Mouse (Mus musculus) liver, embryonic 14.5 days (tissue): ENCODE data around the gene Gabrp.

Source experiments
- CTCF ChIP-seq: IDR thresholded peaks from 2 replicates; pipeline ENCODE4 v1.5.1; 2016; ENCODE audit warnings: antibody characterized with exemption, low read depth, control low read depth
- EP300 ChIP-seq: IDR thresholded peaks from 2 replicates; pipeline ENCODE4 v1.6.1; 2016; ENCODE audit warnings: antibody characterized with exemption, low read depth

DNA sequence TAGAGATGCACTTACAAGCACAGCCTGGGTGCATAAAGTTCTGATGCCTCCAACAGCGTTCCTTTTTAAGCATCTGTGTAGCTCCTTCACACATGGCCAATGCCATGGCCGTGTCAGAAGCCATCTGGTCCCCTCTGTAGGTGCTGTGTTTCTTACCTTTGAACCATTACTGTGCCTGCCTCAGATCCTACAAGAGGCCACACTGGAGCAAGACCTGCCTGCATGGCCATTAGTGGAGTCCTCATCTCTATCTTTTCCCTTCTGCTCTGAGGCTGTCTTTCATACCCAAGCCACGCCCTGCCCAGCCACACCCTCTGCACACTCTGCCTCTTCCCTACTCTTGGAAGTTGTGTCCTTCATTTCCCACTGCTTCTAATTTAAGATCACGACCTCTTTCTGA lies 14.1 kb upstream of the Gabrp start:
- TF ChIP-seq CTCF = no peak
- no peak for TF ChIP-seq EP300
